8 mouse cellular contexts compared by ENCODE assay signal in genomic region chr13:23269681-23270080, GRCm38 (mm10). TPM values are rescaled to one million over a fixed set of nuclear protein-coding genes. Genes with fewer than 3 reads are reported as not detected.
DNase-seq lines count a peak whose midpoint lies in the region; ATAC-seq lines count a peak whose summit lies in the region.

No protein-coding gene starts in this region.

- H3K4me3 ChIP-seq in embryonic facial prominence, embryonic 14.5 days (ENCODE audit: low read depth, low read length): peak overlapping the region; percentile 37
- peak overlapping the region; percentile 24 for H3K4me3 ChIP-seq in neural tube, embryonic 14.5 days (ENCODE audit: low read depth, low read length)

- ATAC-seq in embryonic facial prominence, embryonic 14.5 days (ENCODE audit: low read depth): no peak
- ATAC-seq in neural tube, embryonic 14.5 days (ENCODE audit: low read depth): no peak
- ATAC-seq in frontal cortex, adult (ENCODE audit: low TSS enrichment): no peak

- no peaks in the 10 kb centered on the region for H3K36me3 ChIP-seq in embryonic facial prominence, embryonic 14.5 days (ENCODE audit: control insufficient read depth, insufficient read depth, low read length)
- no peaks in the 10 kb centered on the region for H3K36me3 ChIP-seq in neural tube, embryonic 14.5 days (ENCODE audit: control insufficient read depth, insufficient read depth, low read length)

- H3K9ac ChIP-seq in embryonic facial prominence, embryonic 14.5 days (ENCODE audit: low read depth, low read length): peak overlapping the region; percentile 30; the same call in 1 of the 2 replicates
- no peak overlapping the region for H3K9ac ChIP-seq in neural tube, embryonic 14.5 days (replicated peaks; ENCODE audit: low read depth, low read length)

- no peaks in the 10 kb centered on the region for H3K4me1 ChIP-seq in embryonic facial prominence, embryonic 14.5 days (ENCODE audit: control insufficient read depth, insufficient read depth, low read length)
- H3K4me1 ChIP-seq in neural tube, embryonic 14.5 days (ENCODE audit: control insufficient read depth, insufficient read depth, low read length): no peaks in the 10 kb centered on the region

- peak; percentile 19 to 49 for DNase-seq in layer of hippocampus, postnatal 10 days (ENCODE audit: low spot score in 2 of 2)
- no peak for DNase-seq in layer of hippocampus, postnatal 36 days
- DNase-seq in embryonic facial prominence, embryonic 14.5 days (ENCODE audit: low spot score): no peak
- DNase-seq in layer of hippocampus, postnatal 25 days (ENCODE audit: extremely low spot score in 1 of 2, low spot score in 1 of 2): peak; percentile 11 to 30
- no peak for DNase-seq in Muller cell, postnatal 12 days (ENCODE audit: inconsistent ontology term)
- no peak for DNase-seq in cerebellum, adult 18-20 months

- H3K9me3 ChIP-seq in embryonic facial prominence, embryonic 14.5 days (ENCODE audit: control insufficient read depth, low read length): no peaks in the 10 kb centered on the region
- H3K9me3 ChIP-seq in neural tube, embryonic 14.5 days (ENCODE audit: control insufficient read depth, low read length): no peaks in the 10 kb centered on the region

- WGBS in embryonic facial prominence, embryonic 14.5 days: 20% methylated on average over 11 of the region's 11 CpGs
- 35% methylated on average over 11 of the region's 11 CpGs for WGBS in neural tube, embryonic 14.5 days

- H3K4me2 ChIP-seq in embryonic facial prominence, embryonic 14.5 days (ENCODE audit: low read depth, low read length): peak overlapping the region; percentile 55
- peak overlapping the region; percentile 42 for H3K4me2 ChIP-seq in neural tube, embryonic 14.5 days (ENCODE audit: low read depth, low read length)

- H3K27me3 ChIP-seq in embryonic facial prominence, embryonic 14.5 days (replicated peaks; ENCODE audit: control insufficient read depth, insufficient read depth, low read length): peaks cover 6% of the 10 kb centered on the region
- H3K27me3 ChIP-seq in neural tube, embryonic 14.5 days (ENCODE audit: control insufficient read depth, insufficient read depth, low read length): no peaks in the 10 kb centered on the region

- no peak overlapping the region for H3K27ac ChIP-seq in embryonic facial prominence, embryonic 14.5 days (replicated peaks; ENCODE audit: low read depth, low read length)
- no peak overlapping the region for H3K27ac ChIP-seq in neural tube, embryonic 14.5 days (ENCODE audit: low read depth, low read length)

RNA-seq across cellular contexts. Expression of gene Vmn1r223, which starts 22.7 kb away (rescaled TPM):
- not detected for total RNA-seq in layer of hippocampus, postnatal 10 days (2021)
- not detected for total RNA-seq in layer of hippocampus, postnatal 36 days (2021)
- polyA plus RNA-seq in embryonic facial prominence, embryonic 14.5 days (2014; fragmentation: Nextera tagmentation; extraction: Ambion mirVana): not detected in 2 replicates
- not detected for total RNA-seq in layer of hippocampus, postnatal 25 days (2021)
- not detected in 2 replicates for polyA plus RNA-seq in neural tube, embryonic 14.5 days (2014; fragmentation: Nextera tagmentation; extraction: Ambion mirVana)

RNA-seq across cellular contexts. Expression of gene Vmn1r222, which starts 33.9 kb away (rescaled TPM):
- not detected for total RNA-seq in layer of hippocampus, postnatal 10 days (2021)
- total RNA-seq in layer of hippocampus, postnatal 36 days (2021): not detected
- not detected in 2 replicates for polyA plus RNA-seq in embryonic facial prominence, embryonic 14.5 days (2014; fragmentation: Nextera tagmentation; extraction: Ambion mirVana)
- total RNA-seq in layer of hippocampus, postnatal 25 days (2021): not detected
- not detected in 2 replicates for polyA plus RNA-seq in neural tube, embryonic 14.5 days (2014; fragmentation: Nextera tagmentation; extraction: Ambion mirVana)

RNA-seq across cellular contexts. Expression of gene Vmn1r221, which starts 55.8 kb away (rescaled TPM):
- total RNA-seq in layer of hippocampus, postnatal 10 days (2021): not detected
- total RNA-seq in layer of hippocampus, postnatal 36 days (2021): not detected
- not detected in 2 replicates for polyA plus RNA-seq in embryonic facial prominence, embryonic 14.5 days (2014; fragmentation: Nextera tagmentation; extraction: Ambion mirVana)
- total RNA-seq in layer of hippocampus, postnatal 25 days (2021): not detected
- polyA plus RNA-seq in neural tube, embryonic 14.5 days (2014; fragmentation: Nextera tagmentation; extraction: Ambion mirVana): not detected in 2 replicates

Comparison
In these comparisons a context has a peak if more than half of its experiments do, and no peak if none do; other contexts are left out.
1. DNase-seq: peak in layer of hippocampus, postnatal 10 days (2 of 2) and layer of hippocampus, postnatal 25 days (2 of 2); none in layer of hippocampus, postnatal 36 days (0 of 2), embryonic facial prominence, embryonic 14.5 days (single experiment), Muller cell, postnatal 12 days (single experiment) and cerebellum, adult 18-20 months (0 of 2).